Mouse (Mus musculus) CH12.LX (cell line): ENCODE results near the gene Agbl5.

Source experiments
- CHD1 ChIP-seq: IDR thresholded peaks from 2 replicates; pipeline ENCODE4 v1.6.1; 2012; ENCODE audit warnings: low read depth, low read length, improper control_type of control experiment, inconsistent platforms
- CTCF ChIP-seq, 2 experiments: IDR thresholded peaks in 1 of 2; conservative IDR thresholded peaks in 1 of 2; 2 replicates each; pipeline ENCODE4 v1.5.1; 2011 to 2012; ENCODE audit warnings: low read depth in 2 of 2, low read length in 2 of 2, improper control_type of control experiment in 1 of 2, inconsistent platforms in 1 of 2, mild to moderate bottlenecking in 1 of 2, moderate library complexity in 1 of 2
- ELF1 ChIP-seq: IDR thresholded peaks from 2 replicates; pipeline ENCODE4 v1.6.1; 2014; ENCODE audit warnings: low read depth, mild to moderate bottlenecking, inconsistent platforms, low read length, improper control_type of control experiment
- EP300 ChIP-seq: IDR thresholded peaks from 2 replicates; pipeline ENCODE4 v1.6.1; 2011; ENCODE audit warnings: low read length, improper control_type of control experiment
- IRF4 ChIP-seq: IDR thresholded peaks from 2 replicates; pipeline ENCODE4 v1.6.1; 2014; ENCODE audit warnings: low read depth, mild to moderate bottlenecking, inconsistent platforms, low read length, improper control_type of control experiment
- MAFK ChIP-seq: IDR thresholded peaks from 2 replicates; pipeline ENCODE4 v1.6.1; 2011; ENCODE audit warnings: low read length, improper control_type of control experiment; ENCODE audit not compliant: insufficient replicate concordance
- PAX5 ChIP-seq: IDR thresholded peaks from 2 replicates; pipeline ENCODE4 v1.6.1; 2012; ENCODE audit warnings: low read length, inconsistent platforms, mixed read lengths
- POLR2A ChIP-seq: IDR thresholded peaks from 2 replicates; pipeline ENCODE4 v1.6.1; 2011; ENCODE audit warnings: low read depth, mild to moderate bottlenecking, improper control_type of control experiment, low read length
- TBP ChIP-seq: conservative IDR thresholded peaks from 2 replicates; pipeline ENCODE4 v1.6.1; 2011; ENCODE audit warnings: low read depth, low read length, improper control_type of control experiment
- USF1 ChIP-seq: IDR thresholded peaks from 2 replicates; pipeline ENCODE4 v1.6.1; 2014; ENCODE audit warnings: low read depth, mild to moderate bottlenecking, inconsistent platforms, low read length, improper control_type of control experiment

DNA sequence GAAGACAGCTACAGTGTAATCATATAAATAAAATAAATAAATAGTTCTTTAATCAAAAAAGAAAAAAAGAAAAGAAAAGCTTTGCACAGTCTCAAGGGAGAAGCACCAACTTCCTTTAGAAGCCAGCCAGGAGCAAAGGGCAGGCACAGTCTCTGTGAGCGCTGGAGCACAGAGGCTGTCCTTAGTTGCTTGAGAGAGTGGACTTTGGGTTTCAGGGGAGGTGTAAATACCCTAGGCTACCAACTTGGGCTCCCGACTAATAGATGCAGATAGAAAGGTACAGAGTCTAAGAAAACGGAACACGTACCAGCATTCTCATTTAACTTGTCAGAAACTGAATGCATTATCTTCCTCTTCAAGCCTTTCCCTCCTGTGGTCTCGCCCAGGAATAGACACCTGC lies 60.1 kb downstream of the Agbl5 start:
- no peak for TF ChIP-seq ELF1
- no peak for TF ChIP-seq CTCF (conservative IDR thresholded peaks at IDR 0.05 in 1 of 2, IDR thresholded peaks at IDR 0.05 in 1 of 2; ENCODE audit: low read depth in 2 of 2, low read length in 2 of 2)
- TF ChIP-seq EP300, result no peak
- no peak for TF ChIP-seq MAFK
- TF ChIP-seq POLR2A, result no peak
- TF ChIP-seq USF1, result no peak
- no peak for TF ChIP-seq PAX5
- TF ChIP-seq TBP, result no peak
- TF ChIP-seq CHD1, result no peak
- no peak for TF ChIP-seq IRF4
